Mouse (Mus musculus): ENCODE results near the gene Abi1.
A peak's percentile ranks its signal among the peaks of the same experiment; 100 is the strongest.
"Not testable (repeated sequence)": the region's sequence is repeated elsewhere in the genome, so short reads cannot be mapped to it uniquely, and the experiment has no call there.

Gene Abi1

DNA sequence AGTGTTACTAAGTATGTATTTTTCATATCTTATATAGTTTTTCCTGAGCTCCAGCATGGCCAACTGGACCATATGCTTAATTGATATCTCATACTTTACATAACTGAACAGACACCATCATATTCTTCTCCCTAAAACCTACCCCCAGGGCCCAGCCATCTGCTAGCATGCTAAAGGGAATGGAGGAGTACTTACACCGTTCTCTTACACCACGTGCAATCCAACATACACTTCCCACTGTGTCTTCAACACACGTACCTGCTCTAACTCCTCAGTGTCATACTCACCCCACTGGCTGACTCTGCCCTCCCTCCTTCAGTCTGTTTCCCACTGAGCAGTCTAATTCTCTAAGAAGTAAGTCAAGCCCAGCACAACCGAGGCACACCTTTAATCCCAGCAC is 11.2 kb downstream of the Abi1 start:
- peak in 1 of 2 experiments; percentile 26 for DNase-seq

DNA sequence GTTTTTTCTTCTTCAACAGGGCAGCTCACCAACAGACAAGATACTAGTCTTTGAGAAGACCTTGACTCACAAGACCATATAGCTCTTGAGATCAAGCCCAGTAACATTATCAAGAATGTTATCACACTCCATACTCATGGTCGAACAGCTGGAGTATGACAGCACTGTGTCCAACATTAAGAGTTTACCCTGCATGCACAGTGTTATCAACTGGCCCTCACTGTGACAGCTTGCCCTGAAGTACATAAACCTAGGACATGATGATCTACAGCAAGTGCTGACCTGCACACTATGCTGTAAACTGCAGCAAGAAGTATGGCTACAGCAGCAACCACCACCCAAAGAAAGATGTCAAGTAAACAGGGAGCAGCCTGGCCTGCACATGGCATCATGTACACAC is 13.7 kb downstream of the Abi1 start:
- DNase-seq = no peak

DNA sequence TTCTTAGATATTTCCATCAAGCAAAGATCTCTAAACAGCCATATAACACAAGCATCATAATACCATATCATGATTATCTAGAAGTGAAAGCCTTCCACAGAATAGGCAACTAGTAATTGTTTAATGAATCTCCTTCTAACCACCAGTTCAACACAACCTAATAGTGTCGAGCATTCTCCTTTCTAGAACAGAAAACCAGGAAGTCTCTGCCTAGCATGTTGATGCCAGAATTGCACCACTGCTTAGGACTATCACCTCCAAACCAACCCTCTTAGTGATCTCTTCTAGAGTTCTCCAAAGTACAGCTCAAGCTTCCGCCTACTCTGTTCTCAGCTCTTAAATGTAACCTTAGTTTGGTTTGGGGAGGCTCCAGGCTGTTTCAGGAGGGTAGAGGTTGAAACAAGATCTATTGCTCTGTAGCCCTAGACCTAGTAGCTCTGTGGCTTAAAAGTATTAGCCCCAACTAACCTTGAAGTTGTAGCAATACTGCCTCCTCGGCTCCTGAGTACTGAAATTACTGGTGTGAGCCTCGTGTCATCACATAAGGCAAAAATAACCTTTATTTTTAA is 16.2 kb downstream of the Abi1 start:
- no peak for DNase-seq

DNA sequence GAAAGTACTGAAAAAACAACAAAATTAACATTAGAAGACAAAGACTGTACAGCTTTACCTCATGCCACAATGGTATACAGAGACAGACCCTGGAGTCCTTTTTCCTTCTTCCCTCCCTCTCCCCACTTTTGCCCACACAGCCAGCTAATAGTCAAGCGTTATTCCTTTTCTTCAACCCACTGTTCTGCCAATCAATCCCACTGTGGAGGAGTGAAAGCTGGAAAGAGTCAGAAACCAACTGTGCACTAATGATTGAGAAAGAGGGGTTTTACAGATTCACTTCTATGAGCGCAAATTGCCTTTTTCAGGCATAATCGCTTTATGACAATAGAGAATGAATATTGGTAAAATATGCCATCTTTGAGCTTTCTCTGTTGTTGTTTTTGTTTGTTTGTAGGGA is 17.0 kb downstream of the Abi1 start:
- DNase-seq = no peak

DNA sequence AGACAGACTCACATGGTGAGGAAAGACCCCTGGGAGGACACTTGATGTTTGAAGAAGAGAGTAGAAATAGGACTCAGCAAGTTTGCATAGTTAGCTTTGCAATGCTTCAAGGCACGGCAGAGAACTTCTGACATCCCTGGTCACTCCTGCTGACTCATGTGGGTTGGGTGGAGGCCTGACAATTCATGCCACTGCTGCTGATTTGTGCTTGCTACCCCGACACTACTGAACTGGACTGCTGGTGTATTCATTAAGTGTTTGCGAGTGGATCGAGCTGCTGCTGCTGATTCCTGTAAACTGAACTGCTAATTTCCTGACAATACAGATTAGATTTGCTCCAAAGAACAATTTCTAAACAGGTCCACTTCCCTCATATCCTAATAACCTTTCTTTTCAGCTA is 18.3 kb downstream of the Abi1 start:
- DNase-seq = no peak

DNA sequence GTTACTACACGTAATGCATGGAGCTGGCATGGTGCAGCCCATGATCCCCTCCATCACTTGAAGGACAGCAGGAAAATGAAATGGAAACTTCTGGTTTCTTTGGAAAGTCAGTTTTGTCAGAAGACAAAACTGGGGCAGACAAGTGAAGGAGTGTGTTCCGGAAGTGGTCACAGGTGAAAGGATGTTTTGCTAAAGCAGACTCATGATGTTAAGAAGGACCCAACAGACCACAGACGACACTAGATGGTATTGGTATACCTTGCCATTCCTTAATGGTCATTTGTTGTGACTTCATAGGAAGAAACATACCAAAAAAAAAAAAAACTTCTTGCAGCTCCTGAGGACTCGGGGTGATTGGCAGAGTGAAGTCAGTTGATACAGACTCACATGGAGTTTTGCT is 18.7 kb downstream of the Abi1 start:
- DNase-seq = no peak

DNA sequence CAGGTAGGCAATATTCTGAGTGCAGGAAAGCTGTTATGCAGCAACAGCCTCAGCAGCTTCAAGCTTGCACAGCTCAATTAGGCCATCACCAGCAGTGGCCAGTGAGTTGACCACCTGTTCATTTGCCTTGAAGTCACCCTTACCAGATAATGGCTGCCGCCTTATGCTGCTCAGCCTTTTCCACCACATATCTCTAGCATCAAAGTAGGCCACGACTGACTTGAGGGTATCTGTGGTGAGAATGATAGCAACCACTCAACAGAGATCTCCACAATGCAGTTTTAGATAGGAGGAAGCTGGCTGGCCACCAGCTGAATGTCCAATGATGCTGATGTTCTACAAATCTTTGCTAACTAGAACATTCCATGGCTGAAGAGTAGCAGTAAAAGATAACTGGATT is 20.9 kb downstream of the Abi1 start:
- peak in 1 of 2 experiments; percentile 29 for DNase-seq

DNA sequence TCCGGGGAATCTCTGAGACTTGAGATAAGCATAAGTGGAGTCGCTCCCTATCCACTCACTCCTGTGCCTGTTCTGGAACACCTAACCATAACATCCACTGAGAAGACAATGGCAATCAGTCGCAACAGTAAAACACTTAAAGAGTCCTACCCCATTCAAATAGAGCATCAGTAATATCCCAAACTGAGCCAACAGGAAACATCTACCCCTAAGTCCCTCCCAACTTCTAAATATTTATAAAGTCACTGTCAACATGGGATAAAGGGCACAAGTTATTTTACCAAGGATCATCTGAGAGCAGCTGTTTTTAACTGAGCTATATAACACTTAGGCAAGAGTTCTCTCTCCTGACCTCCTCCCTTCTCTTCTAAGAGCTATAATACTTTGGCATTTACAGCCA is 23.9 kb downstream of the Abi1 start:
- no peak for DNase-seq

DNA sequence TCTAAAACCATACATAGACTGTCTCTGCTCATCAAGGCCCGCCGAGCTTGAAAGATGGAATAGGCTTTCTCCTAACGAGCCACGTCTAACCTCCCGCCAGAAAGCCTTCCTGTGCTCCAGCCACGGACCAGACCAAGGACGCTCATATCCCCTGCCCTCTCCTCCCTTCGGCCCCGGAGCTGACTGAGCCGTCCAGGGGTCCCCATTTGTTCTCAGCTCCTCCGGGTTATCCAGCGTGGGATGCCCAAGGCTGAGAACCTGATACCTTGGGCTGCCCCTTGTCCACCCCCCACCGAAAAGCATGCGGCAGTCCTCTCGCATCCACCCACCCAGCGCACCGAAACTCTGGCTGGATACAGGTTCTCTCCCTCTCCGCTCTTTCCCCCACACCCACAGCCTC is 24.7 kb downstream of the Abi1 start:
- no peak for DNase-seq

DNA sequence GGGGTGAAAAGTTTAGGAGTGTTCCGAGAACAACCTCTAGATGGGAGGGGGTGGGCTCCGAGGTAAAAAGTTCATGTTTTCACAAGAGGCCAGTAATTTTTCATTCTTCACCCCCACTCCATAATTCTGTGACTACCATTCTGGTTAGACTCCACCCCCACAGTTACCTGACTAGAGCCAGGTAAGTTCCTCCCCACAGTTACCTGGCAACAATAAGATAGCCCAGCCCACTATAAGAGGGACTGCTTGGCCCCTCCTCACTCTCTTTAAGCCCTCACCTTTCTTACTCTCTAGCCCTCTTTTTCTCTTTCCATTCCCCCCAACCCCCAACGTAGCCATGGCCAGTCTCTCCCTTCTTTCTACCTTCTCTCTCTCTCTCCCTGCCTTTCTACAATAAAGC is 25.1 kb downstream of the Abi1 start:
- not testable (repeated sequence) for DNase-seq

DNA sequence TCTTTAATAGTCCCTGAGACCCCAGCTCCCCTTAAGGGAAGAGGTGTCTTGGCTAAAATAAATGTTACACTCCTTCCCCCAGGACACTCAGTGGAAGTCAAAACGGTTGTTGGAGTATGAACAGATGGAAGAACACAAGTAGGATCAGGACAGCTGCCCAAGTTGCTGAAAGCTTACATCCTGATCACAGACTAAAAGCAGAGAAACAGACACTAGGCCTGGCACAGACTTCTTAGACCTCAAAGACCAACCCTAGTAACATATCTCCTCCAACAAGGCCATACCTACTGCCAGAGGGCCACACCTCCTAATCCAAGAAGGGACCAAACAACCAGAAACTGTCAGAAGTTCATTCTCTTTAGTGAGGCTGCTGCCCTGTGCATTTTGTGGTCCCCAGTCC is 31.8 kb downstream of the Abi1 start:
- DNase-seq = no peak

DNA sequence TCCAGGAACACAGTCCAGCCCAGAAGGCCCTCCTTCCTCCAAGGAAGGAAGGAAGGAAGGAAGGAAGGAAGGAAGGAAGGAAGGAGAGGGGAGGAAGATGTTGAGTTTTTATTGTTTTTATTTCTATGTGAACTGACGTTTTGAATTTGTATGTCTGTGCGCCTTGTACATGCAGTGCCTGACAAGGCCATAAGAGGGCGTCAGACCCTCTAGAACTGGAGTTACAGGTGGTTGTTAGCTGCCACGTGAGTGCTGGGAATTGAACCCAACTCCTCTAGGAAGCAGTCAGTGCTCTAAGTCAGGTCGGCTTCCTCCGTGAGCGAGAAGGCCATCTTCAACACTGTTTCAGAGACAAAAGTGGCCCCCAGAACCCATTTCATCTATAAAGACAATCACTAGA is 32.5 kb downstream of the Abi1 start:
- DNase-seq = no peak

DNA sequence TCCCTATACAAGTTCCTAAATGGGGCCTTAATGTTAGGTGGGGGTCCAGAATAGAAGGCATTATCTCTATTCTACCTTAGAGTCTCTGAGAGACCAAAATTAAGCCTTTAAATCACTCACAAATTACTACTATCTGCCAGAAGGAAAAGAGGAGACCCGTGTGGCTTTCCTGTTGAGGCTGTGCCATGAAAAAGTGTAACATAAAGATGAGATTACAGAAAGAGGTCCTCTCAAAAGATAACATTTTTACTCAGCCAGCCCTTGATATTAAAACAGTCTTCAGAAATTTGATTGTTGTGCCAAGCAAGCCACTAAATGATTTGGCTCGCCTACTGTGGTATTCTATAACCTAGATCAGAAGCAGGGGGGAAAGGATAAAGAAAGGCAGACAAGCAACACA is 32.9 kb downstream of the Abi1 start:
- DNase-seq = no peak

DNA sequence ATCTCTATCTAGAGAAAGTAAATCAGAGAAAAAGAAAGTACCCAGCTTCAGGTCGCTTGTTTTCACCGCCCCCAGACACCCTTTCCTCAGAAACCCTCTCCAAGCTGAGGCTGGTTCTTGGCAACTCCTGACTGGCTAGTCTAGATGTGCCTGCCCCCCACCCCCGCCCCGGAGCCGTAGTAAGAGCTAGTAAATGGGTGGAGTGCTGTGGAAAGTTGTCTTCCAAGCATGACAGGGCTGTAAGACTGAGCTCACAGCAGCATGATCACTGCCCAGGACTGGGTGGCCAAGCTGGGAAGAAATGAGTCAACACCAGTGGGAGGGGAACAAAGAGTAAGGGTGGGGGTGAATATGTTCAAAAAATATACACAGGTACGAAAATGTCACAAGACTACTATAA is 33.8 kb downstream of the Abi1 start:
- DNase-seq = no peak

DNA sequence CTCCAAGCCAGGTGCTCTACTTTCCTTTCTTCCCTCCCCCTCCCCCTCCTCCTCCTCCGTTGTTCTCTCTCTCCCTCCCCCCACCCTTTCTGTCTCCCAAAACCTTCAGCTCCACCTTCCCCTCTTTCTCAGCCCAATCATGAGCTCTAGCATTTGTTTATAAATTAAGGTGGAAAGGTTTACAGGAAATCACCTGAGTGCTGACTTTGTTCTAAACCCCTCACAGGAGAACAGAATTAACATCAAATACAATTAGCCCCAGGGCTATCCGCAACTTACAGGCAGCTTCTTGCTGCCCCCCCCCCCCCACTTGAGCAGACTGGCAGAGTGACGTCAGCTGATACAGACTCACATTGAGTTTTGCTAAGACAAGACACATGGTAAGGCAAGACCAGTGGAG is 37.4 kb downstream of the Abi1 start:
- DNase-seq = no peak

DNA sequence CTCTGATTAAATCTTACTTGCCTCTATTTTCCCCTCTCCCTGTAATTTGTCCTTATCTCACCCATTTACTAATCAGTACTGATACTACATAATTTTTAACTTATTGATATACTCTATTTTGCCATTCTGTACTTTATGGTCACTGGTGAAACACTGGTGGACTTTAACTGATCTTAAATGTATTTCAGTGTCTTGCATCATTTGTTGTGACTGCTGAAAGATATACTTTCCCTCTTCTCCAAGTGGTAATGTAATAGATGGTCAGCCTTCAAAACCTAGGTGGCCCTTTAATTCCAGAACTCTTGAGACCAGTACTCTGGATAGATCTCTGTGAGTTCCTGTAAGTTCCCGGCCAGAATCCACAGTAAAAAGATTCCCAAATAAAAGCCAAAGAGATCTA is 40.4 kb downstream of the Abi1 start:
- DNase-seq = no peak

DNA sequence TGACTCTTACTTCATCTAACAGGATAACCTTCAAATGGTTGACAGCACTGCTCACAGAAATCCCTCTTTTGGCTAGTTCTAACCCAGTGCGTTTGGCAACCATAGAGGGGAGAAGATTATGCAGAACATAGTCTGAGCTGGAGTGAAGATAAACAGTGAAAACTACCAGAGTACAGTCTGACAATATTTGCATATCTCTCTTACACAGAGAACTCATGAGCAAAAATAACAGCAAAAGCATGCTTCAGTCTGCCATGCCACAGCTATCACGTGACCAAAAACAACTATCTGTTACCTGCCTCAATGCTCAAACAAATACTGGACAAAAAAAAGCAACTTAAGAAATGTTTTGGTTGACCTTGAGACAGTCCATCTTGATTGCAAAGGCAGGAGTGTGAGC is 41.2 kb downstream of the Abi1 start:
- DNase-seq = no peak

DNA sequence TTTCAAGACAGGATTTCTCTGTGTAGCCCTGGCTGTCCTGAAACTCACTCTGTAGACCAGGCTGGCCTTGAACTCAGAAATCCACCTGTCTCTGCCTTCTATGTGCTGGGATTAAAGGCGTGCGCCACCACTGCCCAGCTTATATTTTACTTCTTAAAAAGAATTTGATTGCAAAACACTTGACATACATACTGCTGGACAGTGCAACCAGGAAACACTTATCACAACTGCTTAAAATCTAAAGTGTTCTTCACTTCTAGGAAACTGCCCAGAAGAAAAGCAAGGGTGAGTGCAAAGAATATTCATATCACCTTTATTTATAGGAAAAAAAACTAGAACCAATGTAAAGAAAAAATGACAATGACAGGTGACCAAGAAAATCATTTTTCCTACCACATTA is 42.0 kb downstream of the Abi1 start:
- no peak for DNase-seq

DNA sequence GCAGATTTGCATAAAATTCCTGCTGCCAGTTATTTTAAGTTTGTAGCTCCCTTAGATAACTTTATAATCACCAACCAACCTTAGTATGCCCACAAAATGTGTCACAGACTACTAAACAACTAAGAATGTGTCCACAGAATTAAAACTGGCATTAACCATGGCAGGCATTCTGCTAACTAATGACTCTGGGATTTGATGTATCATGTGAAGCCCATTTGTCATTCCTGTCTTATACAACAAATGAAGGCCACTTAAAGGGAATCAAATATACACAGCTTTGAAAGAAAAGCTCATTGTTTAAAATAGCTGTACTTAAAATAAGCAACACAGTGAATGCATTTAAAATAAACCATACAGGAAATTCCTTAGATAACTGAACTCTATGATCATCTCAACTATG is 44.0 kb downstream of the Abi1 start:
- DNase-seq = no peak

DNA sequence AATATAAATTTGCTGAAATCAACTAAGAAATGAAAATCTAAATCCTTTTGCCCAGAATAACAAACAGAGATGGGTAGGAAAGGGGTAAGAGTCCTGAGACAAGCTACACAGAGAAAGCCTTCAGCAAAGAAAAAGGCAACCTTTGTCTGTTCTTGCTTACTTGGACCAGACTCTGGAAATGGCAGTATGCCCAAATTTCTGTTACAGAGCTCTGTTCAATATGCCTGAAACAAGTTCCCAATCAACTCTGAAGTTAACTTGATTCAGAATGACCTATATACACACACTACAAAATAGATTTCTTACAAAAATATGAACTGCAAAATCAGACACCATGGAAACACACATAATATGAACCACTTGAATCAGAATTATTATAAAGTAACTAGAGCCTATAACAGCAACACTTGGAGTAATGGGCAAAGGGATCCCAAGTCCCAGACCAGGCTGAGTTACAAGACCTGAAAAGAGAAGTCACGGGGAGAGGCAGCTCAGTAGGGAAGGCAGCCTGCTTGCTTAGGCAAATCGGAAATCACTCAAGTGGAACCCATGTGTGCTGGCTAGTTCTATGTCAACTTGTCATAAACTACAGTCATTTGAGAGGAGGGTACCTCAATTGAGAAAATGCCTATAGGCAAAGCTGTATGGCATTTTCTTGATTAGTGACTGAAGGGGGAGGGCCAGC is 53.9 kb downstream of the Abi1 start:
- no peak for DNase-seq

DNA sequence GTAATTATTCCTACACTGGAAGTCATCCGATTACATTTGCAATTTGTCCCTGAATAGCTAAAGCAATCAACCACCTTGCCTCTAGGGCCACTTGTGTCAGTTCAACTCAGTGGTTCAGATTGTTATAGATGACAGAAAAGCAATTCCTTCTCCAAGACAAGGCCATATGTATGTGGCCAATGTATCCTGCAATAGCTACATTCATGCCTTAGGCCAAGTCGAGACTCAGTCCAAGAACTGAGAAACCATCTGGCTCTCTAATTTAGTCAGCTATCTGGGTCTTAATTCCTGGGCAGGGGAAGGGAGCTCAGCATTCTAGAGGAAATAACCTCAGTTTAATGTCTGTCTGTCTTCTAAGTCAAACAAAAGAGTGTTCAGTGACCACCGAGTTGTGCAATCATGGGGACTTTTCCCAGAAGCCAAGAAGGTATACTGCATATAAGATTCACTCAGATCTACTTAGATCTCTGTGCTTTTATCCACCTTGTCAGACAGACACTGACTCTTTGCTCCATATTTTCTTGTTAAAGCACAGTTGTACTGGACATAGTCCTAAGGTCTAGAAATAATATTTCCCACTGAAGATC is 62.6 kb downstream of the Abi1 start:
- peak; percentile 43 to 59 for DNase-seq

DNA sequence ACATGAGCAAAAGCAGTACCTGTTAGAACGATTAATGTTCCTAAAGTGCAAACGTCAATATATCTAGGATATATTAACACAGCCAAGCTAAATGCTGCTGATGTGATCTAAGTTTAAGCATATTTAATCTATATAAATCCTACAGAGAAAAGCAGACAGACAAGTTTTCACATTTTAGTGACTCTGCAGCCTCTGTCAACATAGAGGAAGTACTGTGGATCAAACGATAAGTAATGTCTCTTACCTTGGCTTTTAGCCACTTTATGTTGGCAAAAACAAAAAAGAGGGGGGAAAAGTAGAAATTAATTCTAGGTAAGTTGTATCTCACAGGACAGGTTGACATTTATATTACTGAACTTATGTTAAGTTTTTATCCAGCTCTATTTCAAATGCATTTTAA is 77.1 kb downstream of the Abi1 start:
- DNase-seq = no peak

DNA sequence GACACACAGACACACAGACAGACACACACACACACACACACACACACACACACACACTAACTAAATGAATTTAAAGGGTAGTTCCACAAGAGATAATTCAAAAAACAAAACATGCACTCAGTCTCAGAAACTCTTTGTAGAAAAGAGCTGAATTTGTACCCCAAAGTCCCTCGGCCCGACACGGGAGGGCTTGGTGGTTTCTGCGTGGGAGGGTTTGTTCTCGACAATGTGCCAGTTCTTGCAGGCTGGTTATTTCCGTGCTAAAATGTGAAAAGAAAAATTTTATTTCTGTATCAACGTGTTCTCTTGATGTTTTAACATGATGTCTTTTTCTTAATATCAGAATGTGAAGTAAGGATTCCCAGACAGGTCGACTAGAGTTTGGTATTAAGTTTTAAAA is 77.8 kb downstream of the Abi1 start:
- DNase-seq = no peak

DNA sequence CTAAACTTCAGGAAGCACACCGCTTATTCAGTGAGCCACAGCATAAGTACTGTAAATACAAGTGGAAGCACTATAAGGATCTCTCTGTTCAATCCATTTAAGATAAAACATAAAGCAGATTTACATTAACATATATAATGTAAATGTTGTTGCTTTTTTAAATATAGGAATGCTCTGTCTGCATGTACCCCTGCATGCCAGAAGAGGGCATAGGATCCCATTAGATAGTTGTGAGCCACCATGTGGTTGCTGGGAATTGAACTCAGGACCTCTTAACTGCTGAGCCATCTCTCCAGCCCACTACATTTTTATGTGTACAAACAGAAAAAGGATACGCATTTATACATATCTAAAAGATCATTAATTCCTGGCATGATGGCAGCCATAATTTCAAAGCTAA is 78.4 kb downstream of the Abi1 start:
- DNase-seq = no peak

DNA sequence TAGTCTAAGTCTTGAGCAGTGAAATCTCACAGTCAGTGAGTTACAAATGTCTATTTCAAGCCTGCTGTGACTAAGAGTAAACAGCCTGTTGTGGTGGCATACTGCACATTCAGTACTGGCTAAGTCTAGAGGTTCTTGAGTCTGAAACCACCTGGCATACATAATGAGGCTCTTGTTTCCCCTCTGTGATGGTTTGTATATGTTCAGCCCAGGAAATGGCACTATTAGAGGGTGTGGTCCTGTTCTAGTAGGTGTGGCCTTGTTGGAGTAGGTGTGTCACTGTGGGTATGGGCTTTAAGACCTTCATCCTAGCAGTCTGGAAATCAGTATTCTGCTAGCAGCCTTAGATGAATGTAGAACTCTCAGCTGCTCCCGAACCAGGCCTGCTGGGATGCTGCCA is 82.6 kb downstream of the Abi1 start:
- no peak for DNase-seq

Measured in cerebellum, postnatal 25 days (tissue).